Mouse (Mus musculus) heart, postnatal 14 days (tissue): ENCODE measurements around the gene Gimap5. TPM values are rescaled to one million over a fixed set of nuclear protein-coding genes. Genes with fewer than 3 reads are reported as not detected.

ENCODE experiments used
- DNase-seq, 2 experiments: peaks; one replicate each; pipeline ENCODE4 v3.0.0; 2021 to 2022
- intact Hi-C: fragments of 180-260 bp; cut with DNase I; formaldehyde crosslinking; loops from one replicate; pipeline ENCODE4 v1.15.1; 2025
- long read RNA-seq, 2 experiments: library from polyadenylated mRNA; stranded (forward); transcript quantifications; one replicate each; pipeline ENCODE4 v2.0.0; 2021
- total RNA-seq, 2 experiments: library from RNA; stranded (reverse); gene quantifications; 2 replicates each; pipeline ENCODE4 v1.2.3; 2021

Gene Gimap5
- 1 to 10 TPM; 8.3 to 9.0 TPM for total RNA-seq
- long read RNA-seq, experiment 1, transcript Gimap5-201 (3 exons, 1,953 nt), result major isoform, 7 of 8 reads
- long read RNA-seq, experiment 1, partial matches to known transcripts, result 0 of 8 reads
- long read RNA-seq, experiment 1, other reads (novel, unspliced or antisense), result 1 of 8 reads
- long read RNA-seq, experiment 2, transcript Gimap5-201 (3 exons, 1,953 nt), result major isoform, 5 of 10 reads
- long read RNA-seq, experiment 2, partial matches to known transcripts, result 0 of 10 reads
- long read RNA-seq, experiment 2, other reads (novel, unspliced or antisense), result 4 of 10 reads

- DNase-seq, result peak; percentile 47 to 58
- intact Hi-C loops, result loop anchor here (2.0 to 10.0 kb wide), 2 partner anchors 99 to 301 kb away; partner anchors contain the start of genes Gimap8, Sspo and Zfp467
Measured at GRCm38 (mm10) chr6:48745959-48746889, at the start of gene Gimap5. Gimap5 (plus strand) TSS chr6:48746197.

GRCm38 (mm10) chr6:48696830-48697554 is 49.0 kb upstream of the Gimap5 start:
- intact Hi-C loops, result no loop called here
- no peak for DNase-seq

- intact Hi-C loops, result no loop called here
Measured at GRCm38 (mm10) chr6:48697555-48697930, 48.5 kb upstream of the Gimap5 start.

GRCm38 (mm10) chr6:48698066-48698856 is 47.7 kb upstream of the Gimap5 start:
- intact Hi-C loops, result no loop called here
- no peak for DNase-seq

More at GRCm38 (mm10) chr6:48697555-48697930, 48.5 kb upstream of the Gimap5 start:
- no peak for DNase-seq

GRCm38 (mm10) chr6:48698888-48699287 is 47.1 kb upstream of the Gimap5 start:
- intact Hi-C loops, result no loop called here
- no peak for DNase-seq

GRCm38 (mm10) chr6:48700251-48701075 is 45.5 kb upstream of the Gimap5 start:
- no peak for DNase-seq
- intact Hi-C loops, result loop anchor here (2.0 kb wide), 1 partner anchor 14 kb away; no protein-coding TSS in a partner anchor

- intact Hi-C loops, result no loop called here
Measured at GRCm38 (mm10) chr6:48702146-48702545, 43.9 kb upstream of the Gimap5 start.

GRCm38 (mm10) chr6:48702601-48703000 is 43.4 kb upstream of the Gimap5 start:
- no peak for DNase-seq
- intact Hi-C loops, result no loop called here

More at GRCm38 (mm10) chr6:48702146-48702545, 43.9 kb upstream of the Gimap5 start:
- no peak for DNase-seq

GRCm38 (mm10) chr6:48704146-48704545 is 41.9 kb upstream of the Gimap5 start:
- DNase-seq, result no peak
- intact Hi-C loops, result loop anchor here (2.0 kb wide), 1 partner anchor 37 kb away; no protein-coding TSS in a partner anchor

GRCm38 (mm10) chr6:48706130-48706529 is 39.9 kb upstream of the Gimap5 start:
- DNase-seq, result no peak
- intact Hi-C loops, result no loop called here

- intact Hi-C loops, result no loop called here
Measured at GRCm38 (mm10) chr6:48718455-48718854, 27.5 kb upstream of the Gimap5 start, which contains the start of the genes Gm28053 and Gimap7. Gm28053 (plus strand) TSS chr6:48718607. Gimap7 (plus strand) TSS chr6:48718621.

GRCm38 (mm10) chr6:48720326-48720725 is 25.7 kb upstream of the Gimap5 start:
- no peak for DNase-seq
- intact Hi-C loops, result no loop called here

More at GRCm38 (mm10) chr6:48718455-48718854, 27.5 kb upstream of the Gimap5 start, which contains the start of the genes Gm28053 and Gimap7:
- no peak for DNase-seq

- no peak for DNase-seq
- intact Hi-C loops, result no loop called here
Measured at GRCm38 (mm10) chr6:48723468-48723867, 22.5 kb upstream of the Gimap5 start.

- DNase-seq, result peak; percentile 63 to 75
- intact Hi-C loops, result no loop called here
Measured at GRCm38 (mm10) chr6:48725476-48725875, 20.5 kb upstream of the Gimap5 start.

GRCm38 (mm10) chr6:48727761-48728160 is 18.2 kb upstream of the Gimap5 start:
- no peak for DNase-seq
- intact Hi-C loops, result no loop called here

- intact Hi-C loops, result no loop called here
- no peak for DNase-seq
Measured at GRCm38 (mm10) chr6:48732864-48733304, 13.1 kb upstream of the Gimap5 start.

- DNase-seq, result no peak
- intact Hi-C loops, result no loop called here
Measured at GRCm38 (mm10) chr6:48733660-48734059, 12.3 kb upstream of the Gimap5 start.

GRCm38 (mm10) chr6:48737053-48737452 is 8.9 kb upstream of the Gimap5 start:
- DNase-seq, result no peak
- intact Hi-C loops, result no loop called here
